Mouse (Mus musculus) neutrophil, adult 5-6 weeks (primary cell): ENCODE measurements around the gene Tnip2. TPM values are rescaled to one million over a fixed set of nuclear protein-coding genes. Genes with fewer than 3 reads are reported as not detected.

ENCODE experiments used
- ATAC-seq: fragments of 151-379, 151-347 bp; 2 replicates; pipeline ENCODE4 v1.8.0; 2017; ENCODE audit warnings: mild to moderate bottlenecking, moderate TSS enrichment; ENCODE audit not compliant: insufficient number of reproducible peaks, poor library complexity, low FRiP score, severe bottlenecking; ENCODE audit errors: extremely low read depth
- total RNA-seq: library from RNA; stranded (forward); fragments of 200-1000 nt; gene quantifications from 2 replicates; pipeline ENCODE4 v1.2.3, GENCODE M21; 2017

The Tnip2 gene
- 69.4 and 75.8 TPM in 2 replicates for total RNA-seq

- ATAC-seq: peak; percentile 94
Measured at GRCm38 (mm10) chr5:34513466-34514217, at the start of gene Tnip2. Gene Tnip2, minus strand, starts transcription at chr5:34513991.

GRCm38 (mm10) chr5:34551821-34552220, 38.0 kb upstream of the Tnip2 start:
- ATAC-seq: no peak

- ATAC-seq: no peak
Measured at GRCm38 (mm10) chr5:34550251-34550650, 36.5 kb upstream of the Tnip2 start.

DNA sequence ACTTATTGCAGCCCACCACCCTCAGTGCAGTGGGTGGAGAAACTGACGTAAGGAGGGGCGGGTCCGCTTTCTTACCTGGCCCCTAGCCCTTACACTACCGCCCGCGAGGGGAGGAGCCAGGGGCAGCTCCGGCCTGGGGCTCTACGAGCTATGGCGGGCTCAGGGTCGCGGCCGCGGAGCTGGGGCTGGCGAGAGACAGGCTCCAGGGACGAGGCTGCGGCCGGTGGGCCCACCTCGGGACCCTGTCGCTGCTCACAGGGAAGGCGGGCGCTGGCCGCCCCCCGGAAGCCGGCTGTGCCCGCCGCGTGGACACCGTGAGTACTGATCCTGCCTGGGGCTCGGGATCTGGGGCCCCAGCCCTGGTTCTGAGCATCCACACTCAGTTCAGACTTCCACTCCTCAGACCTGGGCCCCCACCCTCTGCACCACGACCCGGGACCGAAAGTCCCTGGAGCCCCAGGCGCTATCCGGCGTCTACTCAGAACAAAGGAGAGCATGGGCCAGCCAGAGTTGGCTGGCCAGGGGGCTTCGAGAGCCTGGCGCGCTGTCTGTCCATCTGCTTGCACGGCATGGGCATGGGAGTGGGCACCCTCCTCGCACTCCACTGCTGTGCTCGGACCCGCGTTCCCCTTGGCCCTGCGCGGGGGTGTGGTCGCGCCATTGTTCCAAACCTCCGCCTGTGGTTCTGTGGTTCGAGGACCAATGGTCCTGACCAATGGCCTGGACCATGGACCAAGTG, 35.9 kb upstream of the Tnip2 start:
- no peak for ATAC-seq

- no peak for ATAC-seq
Measured at GRCm38 (mm10) chr5:34549135-34549482, 35.3 kb upstream of the Tnip2 start.

DNA sequence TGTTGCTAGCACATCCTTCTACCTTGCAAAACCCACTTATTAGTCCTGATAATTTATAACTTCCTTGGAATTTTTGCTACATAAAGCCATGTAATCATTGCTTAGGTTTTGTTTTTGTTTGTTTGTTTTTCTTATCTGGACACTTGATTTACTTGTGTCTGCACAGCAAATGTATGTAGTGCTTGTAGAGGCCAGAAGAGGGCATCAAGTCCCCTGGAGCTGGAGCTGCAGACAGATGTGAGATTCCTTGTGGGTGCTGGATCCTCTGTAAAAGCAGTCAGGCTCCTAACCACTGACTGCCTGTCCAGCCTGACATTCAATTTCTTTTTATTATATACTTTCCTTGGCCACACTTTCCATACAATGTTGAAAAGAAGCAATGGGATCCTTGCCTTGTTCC, 33.6 kb upstream of the Tnip2 start:
- ATAC-seq: peak; percentile 17; the same call in 1 of the 2 replicates

DNA sequence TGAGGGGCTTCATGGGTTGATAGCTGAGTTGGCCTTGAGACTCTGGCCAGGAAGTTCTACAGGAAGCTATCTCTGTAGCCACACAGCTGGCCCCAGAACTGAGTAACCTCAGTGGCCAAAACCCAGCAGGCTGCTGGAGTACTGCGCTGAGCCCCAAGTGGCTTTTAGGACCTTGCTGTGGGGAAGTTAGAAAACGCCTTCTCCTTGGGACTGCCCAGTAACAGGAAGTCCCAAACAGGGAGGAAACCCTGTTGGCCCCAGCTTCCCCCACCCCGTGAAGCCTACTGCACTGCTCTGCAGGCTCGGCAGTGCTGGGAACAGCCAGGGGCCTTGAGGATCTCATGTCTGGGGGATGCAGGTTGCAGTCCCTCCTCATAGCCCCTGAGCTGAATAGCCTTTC, 29.3 kb upstream of the Tnip2 start:
- peak; percentile 47 for ATAC-seq

- ATAC-seq: no peak
Measured at GRCm38 (mm10) chr5:34542166-34542565, 28.4 kb upstream of the Tnip2 start.

GRCm38 (mm10) chr5:34539121-34539520, 25.3 kb upstream of the Tnip2 start:
- no peak for ATAC-seq

DNA sequence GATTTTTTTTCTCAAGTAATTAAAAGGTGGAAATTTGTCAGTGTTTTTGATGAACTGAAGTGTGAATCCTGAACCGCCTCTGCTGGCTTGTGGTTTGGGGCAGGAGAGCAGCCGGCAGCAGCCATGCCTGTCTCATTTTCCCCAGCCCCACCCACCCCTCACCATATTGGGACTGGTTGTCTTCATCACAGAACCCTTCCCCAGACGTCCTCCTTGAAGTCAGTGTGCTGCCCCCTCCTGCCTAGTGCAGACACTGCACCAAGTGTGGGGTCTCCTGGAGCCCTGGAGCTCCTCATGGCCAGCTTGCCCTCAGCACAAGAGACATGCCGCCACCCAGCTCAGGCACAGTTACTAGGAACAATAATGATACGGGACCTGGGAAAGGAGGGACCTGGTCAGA, 24.7 kb upstream of the Tnip2 start:
- peak; percentile 57 for ATAC-seq

- peak; percentile 23; the same call in 1 of the 2 replicates for ATAC-seq
Measured at GRCm38 (mm10) chr5:34538079-34538478, 24.3 kb upstream of the Tnip2 start.

GRCm38 (mm10) chr5:34535831-34536230, 22.0 kb upstream of the Tnip2 start:
- ATAC-seq: no peak

DNA sequence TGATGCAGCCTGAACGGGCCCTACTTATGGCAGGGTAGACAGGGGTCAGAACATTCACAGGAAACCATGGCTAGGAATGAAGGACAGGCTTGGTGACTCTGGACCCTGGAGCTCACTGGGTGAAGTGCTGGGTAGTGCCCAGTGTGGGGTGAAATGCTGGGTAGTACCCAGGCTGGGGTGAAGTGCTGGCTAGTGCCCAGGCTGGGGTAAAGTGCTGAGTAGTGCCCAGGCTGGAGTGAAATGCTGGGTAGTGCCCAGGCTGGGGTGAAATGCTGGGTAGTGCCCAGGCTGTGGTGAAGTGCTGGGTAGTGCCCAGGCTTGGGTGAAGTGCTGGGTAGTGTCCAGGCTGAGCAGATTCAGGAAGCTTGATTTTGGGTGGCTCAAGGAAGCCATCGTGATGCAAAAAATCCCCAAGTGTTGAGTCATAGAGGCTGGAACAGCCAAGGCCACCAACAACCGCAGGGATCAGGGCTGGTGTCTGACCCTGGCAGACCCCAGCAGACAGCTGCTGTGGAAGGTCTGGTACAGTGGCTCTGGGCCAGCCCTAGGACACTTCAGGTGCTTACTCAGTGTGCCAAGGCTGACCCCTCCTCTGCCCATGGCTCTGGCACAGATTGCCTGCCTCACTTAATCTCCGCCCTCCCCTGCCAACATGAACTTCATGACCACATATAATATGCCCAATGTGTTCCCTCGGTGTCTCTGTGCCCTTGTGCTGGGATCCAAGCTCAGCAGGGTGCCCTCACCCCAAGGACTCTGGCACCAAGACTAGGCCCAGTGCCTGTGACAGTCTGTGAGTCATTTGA, 21.2 kb upstream of the Tnip2 start:
- ATAC-seq: no peak

GRCm38 (mm10) chr5:34533820-34534219, 20.0 kb upstream of the Tnip2 start:
- ATAC-seq: peak; percentile 37

GRCm38 (mm10) chr5:34533066-34533465, 19.3 kb upstream of the Tnip2 start:
- no peak for ATAC-seq

GRCm38 (mm10) chr5:34530687-34531086, 16.9 kb upstream of the Tnip2 start:
- ATAC-seq: no peak

- no peak for ATAC-seq
Measured at GRCm38 (mm10) chr5:34530116-34530515, 16.3 kb upstream of the Tnip2 start.

DNA sequence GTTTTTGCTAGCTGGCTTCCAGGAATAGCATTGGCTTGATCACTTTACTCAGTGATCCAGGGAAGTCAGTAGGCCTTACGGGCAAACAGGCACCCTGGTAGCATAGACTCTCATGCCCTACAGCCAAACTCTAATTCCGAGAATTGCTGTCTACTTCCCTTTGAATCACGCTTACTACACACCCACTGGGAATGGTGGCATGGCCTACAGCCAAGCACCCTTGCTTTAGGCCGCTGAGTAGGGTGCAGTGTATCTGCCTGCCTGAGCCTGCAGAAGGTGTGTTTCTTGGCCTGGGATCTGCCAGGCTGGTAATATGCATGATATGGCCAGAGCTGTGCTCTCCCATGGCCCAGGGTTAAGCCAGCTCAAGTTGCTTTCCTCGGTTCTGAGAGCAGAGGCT, 14.9 kb upstream of the Tnip2 start:
- no peak for ATAC-seq

- ATAC-seq: no peak
Measured at GRCm38 (mm10) chr5:34527352-34527751, 13.6 kb upstream of the Tnip2 start.

- no peak for ATAC-seq
Measured at GRCm38 (mm10) chr5:34526477-34526775, 12.6 kb upstream of the Tnip2 start.
